Mouse (Mus musculus) embryonic facial prominence, embryonic 13.5 days (tissue): Measurements from ENCODE around the gene Hook2. TPM values are rescaled to one million over a fixed set of nuclear protein-coding genes. Genes with fewer than 3 reads are reported as not detected.

Source experiments
- ATAC-seq: fragments of 200-750 bp; cut with Nextera tagmentation; 2 replicates; pipeline ENCODE4 v1.8.0; 2017; ENCODE audit warnings: low read depth; ENCODE audit not compliant: insufficient number of reproducible peaks, insufficient read depth, low FRiP score, low TSS enrichment
- H3K27ac ChIP-seq: fragments of 300-500 bp; sonication (generic); 2 replicates; pipeline ENCODE4 v1.5.1; 2015; ENCODE audit warnings: moderate library complexity, mild to moderate bottlenecking, inconsistent platforms
- H3K27me3 ChIP-seq: fragments of 300-500 bp; sonication (generic); 2 replicates; pipeline ENCODE4 v1.6.1; 2015; ENCODE audit warnings: mild to moderate bottlenecking, inconsistent platforms
- H3K36me3 ChIP-seq: fragments of 300-500 bp; sonication (generic); 2 replicates; pipeline ENCODE4 v1.6.1; 2015; ENCODE audit warnings: mild to moderate bottlenecking, inconsistent platforms
- H3K4me1 ChIP-seq: fragments of 300-500 bp; sonication (generic); 2 replicates; pipeline ENCODE4 v1.6.1; 2015; ENCODE audit warnings: inconsistent platforms
- H3K4me2 ChIP-seq: fragments of 300-500 bp; sonication (generic); 2 replicates; pipeline ENCODE4 v1.6.1; 2015; ENCODE audit warnings: moderate library complexity, mild to moderate bottlenecking, inconsistent platforms
- H3K4me3 ChIP-seq: fragments of 300-500 bp; sonication (generic); 2 replicates; pipeline ENCODE4 v1.5.1; 2015; ENCODE audit warnings: mild to moderate bottlenecking, inconsistent platforms
- H3K9ac ChIP-seq: fragments of 300-500 bp; sonication (generic); 2 replicates; pipeline ENCODE4 v1.6.1; 2015; ENCODE audit warnings: mild to moderate bottlenecking, inconsistent platforms
- H3K9me3 ChIP-seq: fragments of 300-500 bp; sonication (generic); 2 replicates; pipeline ENCODE4 v1.6.1; 2016; ENCODE audit warnings: inconsistent platforms
- WGBS: fragments of 180-500 bp; shearing (Covaris S2); methylation state at CpG from one replicate; pipeline ENCODE4 v1.1.7; 2015; ENCODE audit warnings: mixed read lengths; 5-methylcytosine and 5-hydroxymethylcytosine counted together
- polyA plus RNA-seq: library from polyadenylated mRNA; unstranded; fragments of >200 nt; fragmentation: Nextera tagmentation; extraction: Ambion mirVana; gene quantifications from 2 replicates; pipeline ENCODE4 v1.2.1, GENCODE M21; 2015

Gene Hook2
- polyA plus RNA-seq = 23.2 and 24.7 TPM in 2 replicates

DNA sequence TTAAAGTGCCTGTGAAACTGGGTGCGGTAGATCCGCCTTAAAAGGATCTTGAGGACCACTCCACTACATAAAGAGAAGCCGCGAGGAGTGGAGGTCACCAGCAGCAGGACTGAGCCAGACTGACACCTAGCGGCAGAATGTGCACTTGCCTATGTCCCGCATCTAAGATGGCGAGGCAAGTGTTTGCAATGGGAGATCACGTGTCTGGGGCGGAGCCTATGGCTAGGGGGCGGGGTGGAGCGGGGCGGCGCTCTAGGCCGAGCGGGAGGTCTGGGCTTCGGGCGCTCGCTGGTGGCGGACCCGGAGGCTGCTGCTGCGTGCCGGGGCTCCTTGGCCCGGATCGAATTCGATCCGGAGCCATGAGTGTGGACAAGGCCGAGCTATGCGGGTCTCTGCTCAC, at the start of gene Hook2:
Gene Hook2 (plus strand): TSS at position 255 of the 400 bp plus-strand sequence.
- H3K36me3 ChIP-seq = 0 out of 2 replicates have a peak, but pooled peaks cover 5% of the 10 kb centered on the region
- WGBS = under 1% methylated on average over 28 of the region's 28 CpGs
- H3K4me1 ChIP-seq = peaks cover 25% of the 10 kb centered on the region
- H3K9ac ChIP-seq = peak within 1 kb of the TSS; percentile 78
- peak; percentile 88 for ATAC-seq
- peaks cover 20% of the 10 kb centered on the region for H3K27me3 ChIP-seq
- H3K4me2 ChIP-seq = peak within 1 kb of the TSS; percentile 90
- H3K9me3 ChIP-seq = no peaks in the 10 kb centered on the region
- peak within 1 kb of the TSS; percentile 62 for H3K4me3 ChIP-seq
- peak within 1 kb of the TSS; percentile 77 for H3K27ac ChIP-seq

GRCm38 (mm10) chr8:84943699-84944098, 46.7 kb upstream of the Hook2 start:
- no peak for ATAC-seq
- Histone ChIP-seq H3K4me2 (no peak overlapping the region), H3K9ac (no peak overlapping the region), H3K27ac (no peak overlapping the region), H3K4me3 (no peak overlapping the region), H3K9me3 (no peaks in the 10 kb centered on the region), H3K36me3 (no peaks in the 10 kb centered on the region), H3K27me3 (peaks cover 88% of the 10 kb centered on the region), H3K4me1 (peaks cover 18% of the 10 kb centered on the region)
- WGBS = 10% methylated on average over 4 of the region's 4 CpGs

- Histone ChIP-seq H3K4me3 (peak overlapping the region; percentile 16), H3K9me3 (no peaks in the 10 kb centered on the region), H3K4me1 (peaks cover 18% of the 10 kb centered on the region), H3K36me3 (no peaks in the 10 kb centered on the region), H3K27ac (no peak overlapping the region), H3K4me2 (peak overlapping the region; percentile 14; the same call in 1 of the 2 replicates), H3K27me3 (peaks cover 85% of the 10 kb centered on the region), H3K9ac (no peak overlapping the region)
- no peak for ATAC-seq
- WGBS = 2% methylated on average over 26 of the region's 26 CpGs
Measured at GRCm38 (mm10) chr8:84944478-84945160, 45.8 kb upstream of the Hook2 start.

DNA sequence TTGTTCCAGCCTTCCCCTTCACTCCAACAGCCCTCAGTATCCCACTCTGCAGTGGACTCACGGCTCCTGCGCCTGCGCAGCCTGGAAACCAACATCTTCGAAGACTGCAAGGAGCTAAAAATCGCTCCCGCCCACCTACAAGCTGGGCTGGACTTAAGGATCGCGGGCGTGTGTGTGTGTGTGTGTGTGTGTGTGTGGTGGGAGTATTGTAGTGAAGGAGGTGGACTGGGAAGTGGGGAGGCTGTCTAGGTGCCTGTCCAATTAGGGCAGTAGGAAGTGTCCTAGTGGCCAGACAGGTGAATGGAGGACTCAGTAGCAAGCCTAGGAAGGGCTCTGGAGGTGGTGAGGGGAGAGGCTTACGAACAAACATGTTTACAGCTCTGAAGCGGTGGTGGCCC, 45.2 kb upstream of the Hook2 start:
- H3K4me1 ChIP-seq = peaks cover 18% of the 10 kb centered on the region
- no peaks in the 10 kb centered on the region for H3K36me3 ChIP-seq
- no peaks in the 10 kb centered on the region for H3K9me3 ChIP-seq
- WGBS = 3% methylated on average over 11 of the region's 11 CpGs
- peak overlapping the region; percentile 85; the same call in 1 of the 2 replicates for H3K4me2 ChIP-seq
- H3K4me3 ChIP-seq = peak overlapping the region; percentile 47
- ATAC-seq = no peak
- peaks cover 88% of the 10 kb centered on the region for H3K27me3 ChIP-seq
- H3K9ac ChIP-seq = no peak overlapping the region
- no peak overlapping the region for H3K27ac ChIP-seq

DNA sequence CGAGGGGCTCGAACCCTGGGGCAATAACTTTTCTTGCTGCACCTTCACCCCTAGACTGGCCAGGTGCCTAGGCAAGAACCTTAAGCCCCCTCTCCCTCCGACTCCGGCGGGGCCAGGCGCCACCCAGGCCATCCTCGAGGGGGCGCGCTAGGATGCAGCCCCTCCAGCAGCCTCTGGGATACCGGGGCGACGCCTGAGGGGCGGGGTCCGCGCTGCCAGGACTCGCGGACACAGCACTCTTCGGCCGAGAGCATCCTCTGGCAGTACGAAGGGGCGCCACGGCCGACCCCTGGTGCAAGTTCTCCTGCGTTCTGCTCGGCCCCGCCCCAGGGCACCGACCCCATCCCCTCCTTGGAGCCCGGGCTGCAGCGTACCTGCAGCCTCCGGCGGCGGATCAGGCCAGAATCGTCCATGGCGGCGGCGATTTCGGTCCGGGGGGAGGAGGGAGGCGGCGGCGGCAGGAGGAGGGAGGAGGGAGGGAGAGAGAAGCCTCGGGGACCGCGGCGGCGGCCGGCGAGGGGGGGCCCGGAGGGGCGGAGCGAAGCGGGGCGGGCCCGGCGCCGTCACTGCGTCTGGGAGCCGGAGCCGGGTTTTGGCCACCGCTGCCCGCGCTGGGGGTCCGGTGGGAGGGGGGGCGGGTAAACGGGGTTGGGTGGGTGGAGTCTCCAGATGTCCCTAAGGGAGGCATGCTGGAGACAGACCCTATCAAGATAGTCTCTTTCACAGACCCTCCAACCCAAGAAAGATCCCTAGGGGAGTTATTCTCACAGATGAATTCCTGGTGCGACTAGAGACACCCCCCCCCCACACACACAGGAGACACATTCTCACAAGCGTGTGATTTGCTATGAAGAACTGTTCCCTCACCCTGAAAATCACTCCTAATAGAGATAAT, 44.5 kb upstream of the Hook2 start:
- no peak overlapping the region for H3K27ac ChIP-seq
- H3K9ac ChIP-seq = 0 out of 2 replicates have a peak overlapping the region, but pooled peaks have one; percentile 32
- H3K4me1 ChIP-seq = peaks cover 18% of the 10 kb centered on the region
- ATAC-seq = 0 out of 2 replicates have a peak, but pooled peaks have one; percentile 13
- H3K27me3 ChIP-seq = peaks cover 88% of the 10 kb centered on the region
- 1% methylated on average over 43 of the region's 67 CpGs for WGBS
- no peaks in the 10 kb centered on the region for H3K36me3 ChIP-seq
- H3K4me3 ChIP-seq = peak overlapping the region; percentile 47
- H3K9me3 ChIP-seq = no peaks in the 10 kb centered on the region
- peak overlapping the region; percentile 85 for H3K4me2 ChIP-seq

DNA sequence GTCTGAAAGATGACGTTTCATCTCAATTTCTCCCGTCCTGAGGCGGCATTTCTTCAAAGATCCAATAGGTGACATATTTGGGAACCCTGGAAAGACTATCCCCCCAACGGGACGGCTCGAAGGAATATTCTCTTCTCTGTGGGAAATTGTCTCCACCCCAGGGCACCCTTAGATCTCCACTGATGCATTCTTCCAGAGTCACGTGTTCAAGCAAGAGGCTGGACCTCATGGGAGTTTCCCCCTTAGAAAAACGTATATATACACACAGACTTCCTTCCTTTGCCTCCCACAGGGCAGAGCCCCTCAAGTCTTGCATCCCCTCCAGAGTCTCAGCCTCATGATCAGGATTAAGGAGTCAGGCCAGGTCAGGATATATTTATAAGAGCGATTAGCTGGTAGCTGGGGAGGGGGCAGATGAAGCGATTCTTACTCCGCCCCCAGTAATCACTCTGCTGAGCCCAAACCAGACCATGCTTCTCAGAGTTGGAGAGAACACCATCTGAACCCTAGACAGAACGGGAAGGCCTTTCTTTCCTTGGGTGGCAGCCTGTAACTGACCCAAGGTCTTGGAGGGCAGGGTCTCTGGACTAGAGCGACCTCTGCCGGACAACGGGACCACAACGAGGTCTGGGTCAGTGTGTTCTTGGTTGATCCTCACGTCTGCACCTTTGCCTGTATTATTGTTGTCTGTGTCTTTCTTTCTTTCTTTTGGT, 43.7 kb upstream of the Hook2 start, which contains the start of gene Rtbdn:
Gene Rtbdn (plus strand): TSS at position 464 of the 713 bp plus-strand sequence.
- peaks cover 90% of the 10 kb centered on the region for H3K27me3 ChIP-seq
- H3K36me3 ChIP-seq = no peaks in the 10 kb centered on the region
- peak within 1 kb of the TSS; percentile 47 for H3K4me3 ChIP-seq
- no peak within 1 kb of the TSS for H3K27ac ChIP-seq
- 0 out of 2 replicates have a peak within 1 kb of the TSS, but pooled peaks have one; percentile 32 for H3K9ac ChIP-seq
- ATAC-seq = no peak
- no peaks in the 10 kb centered on the region for H3K9me3 ChIP-seq
- peak within 1 kb of the TSS; percentile 85 for H3K4me2 ChIP-seq
- peaks cover 18% of the 10 kb centered on the region for H3K4me1 ChIP-seq
- WGBS = 8% methylated on average over 17 of the region's 17 CpGs

DNA sequence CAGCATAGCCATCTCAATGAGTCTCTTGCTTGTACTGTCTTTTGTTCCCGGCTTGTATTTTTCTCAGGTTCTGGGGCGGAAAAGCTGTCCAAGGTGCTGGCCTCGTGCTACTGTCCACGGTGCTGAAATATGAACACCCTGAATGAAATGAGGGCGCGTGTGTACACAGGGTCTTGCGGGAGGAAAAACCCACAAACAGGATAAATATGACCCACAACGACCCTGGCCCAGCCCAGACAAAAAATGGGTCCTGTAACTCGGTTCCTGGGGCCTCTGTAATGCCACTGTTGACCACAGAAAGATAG, 43.2 kb upstream of the Hook2 start:
- H3K9me3 ChIP-seq = no peaks in the 10 kb centered on the region
- no peak overlapping the region for H3K27ac ChIP-seq
- WGBS = 10% methylated on average over 9 of the region's 9 CpGs
- peaks cover 18% of the 10 kb centered on the region for H3K4me1 ChIP-seq
- no peak for ATAC-seq
- H3K9ac ChIP-seq = no peak overlapping the region
- H3K27me3 ChIP-seq = peaks cover 91% of the 10 kb centered on the region
- no peak overlapping the region for H3K4me2 ChIP-seq
- no peak overlapping the region for H3K4me3 ChIP-seq
- no peaks in the 10 kb centered on the region for H3K36me3 ChIP-seq

DNA sequence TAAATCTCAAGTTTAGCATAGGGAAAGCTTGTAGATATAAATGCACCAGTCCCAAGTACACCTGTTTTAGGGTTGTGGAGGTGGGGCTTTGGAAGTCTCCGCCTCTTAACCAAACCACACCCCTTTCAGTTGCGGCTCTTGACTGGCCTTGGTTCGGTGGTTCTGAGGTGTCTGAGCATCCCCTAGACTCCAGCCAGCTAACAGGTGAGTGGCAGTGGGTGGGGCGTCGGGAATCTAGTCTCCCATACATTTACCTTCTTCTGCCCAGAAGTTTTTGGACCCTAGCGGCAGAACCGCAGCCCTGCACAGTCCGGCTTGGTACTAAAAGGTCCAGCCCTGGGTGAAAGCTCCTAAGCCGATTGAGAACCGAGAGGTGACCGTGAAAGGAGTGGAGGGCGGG, 40.6 kb upstream of the Hook2 start:
- no peaks in the 10 kb centered on the region for H3K36me3 ChIP-seq
- H3K4me3 ChIP-seq = no peak overlapping the region
- no peak overlapping the region for H3K27ac ChIP-seq
- no peaks in the 10 kb centered on the region for H3K9me3 ChIP-seq
- peaks cover 14% of the 10 kb centered on the region for H3K4me1 ChIP-seq
- no peak overlapping the region for H3K9ac ChIP-seq
- 15% methylated on average over 12 of the region's 12 CpGs for WGBS
- no peak for ATAC-seq
- H3K27me3 ChIP-seq = peaks cover 85% of the 10 kb centered on the region
- H3K4me2 ChIP-seq = no peak overlapping the region

GRCm38 (mm10) chr8:84952612-84953255, 37.7 kb upstream of the Hook2 start:
- H3K4me1 ChIP-seq = no peaks in the 10 kb centered on the region; the same call in 1 of the 2 replicates
- peaks cover 58% of the 10 kb centered on the region for H3K27me3 ChIP-seq
- H3K9ac ChIP-seq = no peak overlapping the region
- H3K36me3 ChIP-seq = peaks cover 11% of the 10 kb centered on the region
- peak overlapping the region; percentile 24; the same call in 1 of the 2 replicates for H3K4me2 ChIP-seq
- no peaks in the 10 kb centered on the region for H3K9me3 ChIP-seq
- peak overlapping the region; percentile 6; the same call in 1 of the 2 replicates for H3K4me3 ChIP-seq
- H3K27ac ChIP-seq = no peak overlapping the region
- no peak for ATAC-seq
- 9% methylated on average over 18 of the region's 18 CpGs for WGBS

DNA sequence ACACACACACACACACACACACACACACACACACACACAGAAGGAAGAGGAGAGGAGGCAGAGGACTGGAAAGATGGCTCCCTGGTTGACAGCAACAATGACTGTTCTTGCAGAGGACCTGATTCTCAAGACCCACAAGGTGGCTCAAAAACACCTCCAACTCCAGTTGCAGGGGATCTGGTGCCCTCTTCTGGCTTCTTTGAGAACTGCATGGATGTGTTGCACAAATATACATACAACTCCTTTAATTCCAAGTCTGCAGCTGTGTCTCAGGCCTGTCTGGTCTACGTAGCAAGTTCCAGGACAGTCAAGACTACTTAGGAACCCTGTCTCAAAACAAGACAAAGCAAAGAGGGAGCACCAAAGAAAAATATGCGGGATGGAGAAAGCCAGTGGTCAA, 33.6 kb upstream of the Hook2 start:
- H3K27ac ChIP-seq = no peak overlapping the region
- H3K9ac ChIP-seq = no peak overlapping the region
- H3K4me2 ChIP-seq = no peak overlapping the region
- H3K27me3 ChIP-seq = peaks cover 21% of the 10 kb centered on the region
- H3K36me3 ChIP-seq = peaks cover 41% of the 10 kb centered on the region
- H3K4me3 ChIP-seq = no peak overlapping the region
- no peaks in the 10 kb centered on the region; the same call in 1 of the 2 replicates for H3K4me1 ChIP-seq
- no peaks in the 10 kb centered on the region for H3K9me3 ChIP-seq
- no peak for ATAC-seq
- 50% methylated on average over 2 of the region's 2 CpGs for WGBS

- Histone ChIP-seq H3K9ac (no peak overlapping the region), H3K4me3 (no peak overlapping the region), H3K27ac (no peak overlapping the region), H3K9me3 (no peaks in the 10 kb centered on the region), H3K36me3 (peaks cover 46% of the 10 kb centered on the region), H3K4me1 (peaks cover 1% of the 10 kb centered on the region), H3K27me3 (no peaks in the 10 kb centered on the region), H3K4me2 (no peak overlapping the region)
- 92% methylated on average over 7 of the region's 7 CpGs for WGBS
- ATAC-seq = no peak
Measured at GRCm38 (mm10) chr8:84959811-84960210, 30.6 kb upstream of the Hook2 start.
